Mouse (Mus musculus) embryonic facial prominence, embryonic 12.5 days (tissue): ENCODE results near the gene Psme2b. TPM values are rescaled to one million over a fixed set of nuclear protein-coding genes. Genes with fewer than 3 reads are reported as not detected.
"Not testable (repeated sequence)": the region's sequence is repeated elsewhere in the genome, so short reads cannot be mapped to it uniquely, and the experiment has no call there.

Experiments
- ATAC-seq: fragments of 200-750 bp; cut with Nextera tagmentation; 2 replicates; pipeline ENCODE4 v1.8.0; 2017; ENCODE audit not compliant: insufficient number of reproducible peaks, insufficient read depth, low FRiP score, low TSS enrichment
- H3K27ac ChIP-seq: fragments of 300-500 bp; sonication (generic); 2 replicates; pipeline ENCODE4 v1.5.1; 2016; ENCODE audit warnings: mild to moderate bottlenecking
- H3K27me3 ChIP-seq: fragments of 300-500 bp; sonication (generic); 2 replicates; pipeline ENCODE4 v1.6.1; 2016; ENCODE audit warnings: mild to moderate bottlenecking, moderate library complexity
- H3K36me3 ChIP-seq: fragments of 300-500 bp; sonication (generic); 2 replicates; pipeline ENCODE4 v1.6.1; 2016; ENCODE audit warnings: mild to moderate bottlenecking
- H3K4me1 ChIP-seq: fragments of 300-500 bp; sonication (generic); 2 replicates; pipeline ENCODE4 v1.6.1; 2016
- H3K4me2 ChIP-seq: fragments of 300-500 bp; sonication (generic); replicated peaks from 2 replicates; pipeline ENCODE4 v1.6.1; 2016; ENCODE audit warnings: mild to moderate bottlenecking, moderate library complexity
- H3K4me3 ChIP-seq: fragments of 300-500 bp; sonication (generic); 2 replicates; pipeline ENCODE4 v1.5.1; 2016; ENCODE audit warnings: mild to moderate bottlenecking
- H3K9ac ChIP-seq: fragments of 300-500 bp; sonication (generic); 2 replicates; pipeline ENCODE4 v1.6.1; 2016; ENCODE audit warnings: mild to moderate bottlenecking, moderate library complexity
- H3K9me3 ChIP-seq: fragments of 300-500 bp; sonication (generic); 2 replicates; pipeline ENCODE4 v1.6.1; 2016; ENCODE audit warnings: mild to moderate bottlenecking, moderate library complexity
- WGBS: fragments of 180-500 bp; shearing (Covaris S2); methylation state at CpG from one replicate; pipeline ENCODE4 v1.1.7; 2016; 5-methylcytosine and 5-hydroxymethylcytosine counted together
- polyA plus RNA-seq: library from polyadenylated mRNA; unstranded; fragments of >200 nt; fragmentation: Nextera tagmentation; extraction: Ambion mirVana; gene quantifications from 2 replicates; pipeline ENCODE4 v1.2.1, GENCODE M21; 2016

Psme2b gene
- polyA plus RNA-seq, 1 experiment from 2014 or later, result 2.0 TPM

DNA sequence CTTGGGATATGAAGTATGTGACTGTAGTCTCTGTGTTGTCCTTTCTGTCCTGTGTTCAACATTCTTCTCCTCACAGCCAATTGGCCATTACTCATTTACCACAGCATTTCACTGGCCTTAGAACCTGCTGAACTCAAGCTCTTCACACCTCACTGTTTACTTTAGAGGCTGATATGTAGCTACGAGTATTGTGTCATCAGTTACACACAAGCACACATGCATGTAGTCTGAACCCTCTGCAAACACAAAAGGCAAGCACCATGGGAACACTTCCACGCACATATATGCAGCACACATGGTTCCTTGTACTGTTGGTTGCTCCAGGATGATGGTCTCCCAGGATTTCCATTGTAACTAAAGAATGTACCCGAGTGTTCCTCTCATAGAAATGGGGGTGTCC lies 10.7 kb downstream of the Psme2b start:
- ATAC-seq, H3K4me1 ChIP-seq: not testable (repeated sequence)

DNA sequence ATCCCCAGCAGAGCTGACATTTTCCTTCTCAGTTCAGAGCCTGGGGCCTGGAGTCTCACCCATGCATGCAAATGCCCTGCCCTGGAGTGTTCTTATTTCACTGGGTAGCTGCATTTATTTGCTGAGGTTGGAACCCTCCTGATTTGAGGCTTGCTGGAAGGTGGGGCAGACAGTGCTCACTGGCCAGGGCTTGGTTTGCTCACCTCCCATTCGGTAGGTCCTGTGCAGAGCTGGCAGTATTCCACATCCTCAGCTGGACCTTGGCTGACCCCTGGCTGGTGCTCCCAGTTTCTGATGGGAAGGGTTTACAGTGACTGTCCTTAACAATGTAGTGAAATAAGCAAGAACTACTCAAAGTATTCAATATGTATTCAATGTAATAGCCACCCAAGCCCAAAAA lies 12.1 kb downstream of the Psme2b start:
- not testable (repeated sequence) for H3K27me3 ChIP-seq, H3K4me1 ChIP-seq, ATAC-seq, H3K36me3 ChIP-seq, H3K27ac ChIP-seq, H3K4me3 ChIP-seq, H3K9ac ChIP-seq, H3K9me3 ChIP-seq, H3K4me2 ChIP-seq
- 71% methylated on average over 1 of the region's 1 CpGs for WGBS

More for the DNA sequence above, 10.7 kb downstream of the Psme2b start:
- H3K27me3 ChIP-seq, H3K4me3 ChIP-seq, H3K36me3 ChIP-seq, H3K4me2 ChIP-seq, H3K9ac ChIP-seq, H3K9me3 ChIP-seq, H3K27ac ChIP-seq: not testable (repeated sequence)
- no CpG with 5 or more reads among the region's 3 CpGs for WGBS

DNA sequence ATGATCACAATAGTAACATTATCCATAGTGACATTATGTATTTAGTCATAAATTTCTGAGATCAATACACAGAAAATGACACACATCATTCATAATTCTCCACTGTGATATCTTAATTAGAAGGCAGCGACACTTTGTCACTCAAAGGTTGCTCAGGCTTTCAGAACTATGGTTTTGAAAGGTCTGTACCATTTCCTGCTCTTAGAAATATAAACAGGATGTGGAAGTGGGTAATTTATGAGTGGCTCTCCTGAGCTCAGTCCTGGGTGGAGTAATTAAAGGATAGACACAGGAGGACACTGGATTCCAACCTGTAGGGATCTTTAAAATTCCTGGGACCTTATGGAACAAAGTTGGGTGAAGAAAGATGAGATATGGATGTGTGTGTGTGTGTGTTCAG lies 12.6 kb downstream of the Psme2b start:
- not testable (repeated sequence) for H3K4me2 ChIP-seq, H3K9ac ChIP-seq, H3K4me3 ChIP-seq, H3K9me3 ChIP-seq, H3K36me3 ChIP-seq, ATAC-seq, H3K27me3 ChIP-seq, H3K4me1 ChIP-seq, H3K27ac ChIP-seq
- 78% methylated on average over 1 of the region's 1 CpGs for WGBS

- not testable (repeated sequence) for H3K27ac ChIP-seq, H3K9ac ChIP-seq, H3K4me3 ChIP-seq, H3K4me2 ChIP-seq, ATAC-seq, H3K27me3 ChIP-seq, H3K36me3 ChIP-seq, H3K4me1 ChIP-seq, H3K9me3 ChIP-seq
- WGBS, result 88% methylated on average over 1 of the region's 1 CpGs
These were observed 17.9 kb downstream of the Psme2b start for GRCm38 (mm10) chr11:48928068-48928467.

DNA sequence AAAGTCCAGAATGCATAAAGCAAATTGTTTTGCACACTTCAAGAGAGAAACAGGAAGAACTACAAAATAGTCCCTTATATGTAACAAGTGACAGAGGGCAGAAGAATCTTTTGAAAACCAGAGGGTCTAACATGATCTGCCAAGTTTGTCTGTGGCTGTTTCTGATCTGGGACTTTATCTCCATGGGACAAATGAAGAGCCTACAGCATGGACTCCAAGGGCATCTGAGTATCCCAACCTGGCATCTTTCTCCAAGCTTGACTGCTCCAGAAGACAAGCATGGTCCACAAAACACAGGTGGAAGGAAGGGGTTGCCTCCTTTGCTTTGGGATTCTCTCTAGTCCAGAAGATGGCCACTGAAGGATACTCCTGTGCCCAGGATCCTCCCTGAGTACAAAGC lies 19.6 kb downstream of the Psme2b start:
- H3K9ac ChIP-seq, H3K4me2 ChIP-seq, H3K27me3 ChIP-seq, H3K27ac ChIP-seq, H3K9me3 ChIP-seq, H3K4me3 ChIP-seq, ATAC-seq, H3K4me1 ChIP-seq, H3K36me3 ChIP-seq: not testable (repeated sequence)

DNA sequence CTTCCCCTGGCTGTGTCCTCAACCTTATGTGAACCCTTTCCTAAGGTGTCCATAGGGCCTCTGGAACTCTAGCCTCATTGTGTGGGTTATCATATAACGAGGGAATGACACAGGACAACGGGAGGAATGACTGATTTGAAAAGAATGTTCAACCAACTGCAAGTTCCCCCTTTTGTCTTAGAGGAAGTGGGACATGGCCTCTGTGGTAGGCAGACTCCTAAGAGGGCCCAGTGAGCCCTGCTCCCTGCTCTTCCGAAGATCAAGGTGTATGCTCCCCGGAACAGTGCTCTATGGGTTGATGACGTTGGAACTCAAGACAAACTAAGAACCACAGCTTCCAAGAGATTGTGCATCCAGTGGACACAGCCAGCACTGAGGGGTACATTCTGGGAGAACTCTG lies 22.2 kb downstream of the Psme2b start:
- not testable (repeated sequence) for H3K9ac ChIP-seq, H3K9me3 ChIP-seq, H3K4me1 ChIP-seq, H3K27me3 ChIP-seq, H3K36me3 ChIP-seq, H3K27ac ChIP-seq, ATAC-seq, H3K4me2 ChIP-seq, H3K4me3 ChIP-seq
- WGBS, result 80% methylated on average over 5 of the region's 5 CpGs

DNA sequence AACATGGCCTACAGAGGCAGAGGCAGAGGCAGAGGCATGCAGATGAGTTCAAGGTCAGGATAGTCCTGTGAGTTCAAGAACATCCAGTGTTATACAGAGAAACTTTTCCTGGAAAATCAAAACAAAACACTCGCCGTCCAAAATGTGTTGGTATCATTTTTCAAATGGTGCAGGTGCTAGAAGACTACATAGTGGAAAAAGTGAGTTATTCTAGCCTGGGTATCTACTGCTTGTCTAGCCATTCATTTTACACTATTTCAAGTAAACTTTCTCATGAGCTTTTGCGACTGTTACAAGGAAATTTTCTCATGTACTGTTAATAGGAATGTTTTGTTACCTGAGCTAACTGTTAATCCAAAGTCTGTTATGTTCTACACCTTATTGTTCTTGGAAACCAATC lies 27.6 kb downstream of the Psme2b start:
- Histone ChIP-seq H3K27me3 (no peaks in the 10 kb centered on the region), H3K9ac (no peak overlapping the region), H3K4me2 (no peak overlapping the region), H3K36me3 (no peaks in the 10 kb centered on the region), H3K9me3 (no peaks in the 10 kb centered on the region), H3K27ac (no peak overlapping the region), H3K4me3 (no peak overlapping the region), H3K4me1 (no peaks in the 10 kb centered on the region)
- 84% methylated on average over 3 of the region's 3 CpGs for WGBS
- no peak for ATAC-seq

DNA sequence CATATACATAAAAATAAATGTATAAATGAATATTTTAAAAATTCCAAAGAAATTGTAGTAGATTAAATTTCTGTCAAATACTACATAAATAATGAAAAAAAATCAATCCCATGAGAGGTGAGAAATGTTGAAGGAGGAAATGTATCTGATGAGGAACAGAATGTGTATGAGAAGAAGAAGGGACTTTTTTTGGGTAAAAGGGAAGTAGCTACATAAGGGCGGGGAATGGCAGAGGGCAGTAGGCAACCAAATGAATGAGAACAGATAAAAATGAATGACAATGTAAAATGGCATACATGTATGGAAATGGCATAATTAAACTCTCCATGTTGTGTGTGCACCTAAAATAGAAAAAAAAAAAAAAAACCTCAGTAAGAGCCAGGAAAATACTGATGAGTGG lies 32.4 kb downstream of the Psme2b start:
- H3K27me3 ChIP-seq, result no peaks in the 10 kb centered on the region
- H3K4me2 ChIP-seq, result no peak overlapping the region
- H3K9ac ChIP-seq, result no peak overlapping the region
- H3K9me3 ChIP-seq, result no peaks in the 10 kb centered on the region
- 90% methylated on average over 1 of the region's 1 CpGs for WGBS
- no peak overlapping the region for H3K4me3 ChIP-seq
- no peak for ATAC-seq
- H3K27ac ChIP-seq, result no peak overlapping the region
- no peaks in the 10 kb centered on the region for H3K36me3 ChIP-seq
- H3K4me1 ChIP-seq, result no peaks in the 10 kb centered on the region

DNA sequence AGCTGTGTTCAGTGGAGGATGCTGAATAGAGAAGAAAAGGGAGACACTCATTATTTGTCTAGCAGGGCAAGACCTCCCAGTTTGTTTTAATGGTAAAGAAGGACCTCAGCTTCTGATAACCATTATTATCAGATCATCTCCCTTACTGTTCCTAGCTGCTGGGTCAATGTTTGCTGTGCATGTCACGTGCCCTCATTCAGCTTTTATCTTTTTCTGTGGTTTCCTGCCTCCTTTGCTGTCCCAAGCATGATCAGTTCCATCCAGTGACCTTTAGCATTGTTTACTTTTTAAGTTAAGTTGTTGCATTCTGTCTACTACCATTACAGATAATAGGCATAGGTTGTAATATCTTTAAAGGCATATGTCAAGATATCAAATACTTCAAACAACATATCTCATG lies 37.5 kb downstream of the Psme2b start:
- Histone ChIP-seq H3K4me1 (no peaks in the 10 kb centered on the region), H3K4me2 (no peak overlapping the region), H3K9me3 (no peaks in the 10 kb centered on the region), H3K27ac (no peak overlapping the region), H3K36me3 (no peaks in the 10 kb centered on the region), H3K4me3 (no peak overlapping the region), H3K9ac (no peak overlapping the region), H3K27me3 (no peaks in the 10 kb centered on the region)
- no peak for ATAC-seq
- WGBS, result 59% methylated on average over 1 of the region's 1 CpGs

DNA sequence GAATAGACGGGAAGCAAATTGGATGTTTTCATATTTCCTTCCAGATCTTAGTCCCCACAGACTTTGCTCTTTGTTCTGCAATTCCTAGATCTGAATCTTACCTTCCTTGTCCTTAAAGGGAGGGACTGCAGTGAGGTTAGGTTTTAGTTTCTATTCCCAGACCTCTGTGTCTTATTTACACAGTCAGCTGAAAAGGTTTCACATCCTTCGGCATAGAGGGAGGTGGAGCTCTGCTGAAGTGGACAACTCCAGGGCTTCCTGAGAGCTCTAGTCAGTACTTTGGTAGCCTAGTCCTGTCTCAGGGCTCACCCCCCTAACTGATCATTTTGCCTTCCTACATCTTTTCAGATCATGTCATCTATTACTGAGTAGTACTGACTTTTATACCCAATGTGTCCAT lies 44.0 kb downstream of the Psme2b start, which contains the start of gene Gm5431:
TSS of gene Gm5431 (minus strand) at position 194 of the 400 bp plus-strand sequence.
- Histone ChIP-seq H3K4me2 (no peak within 1 kb of the TSS), H3K9ac (no peak within 1 kb of the TSS), H3K27ac (no peak within 1 kb of the TSS)

DNA sequence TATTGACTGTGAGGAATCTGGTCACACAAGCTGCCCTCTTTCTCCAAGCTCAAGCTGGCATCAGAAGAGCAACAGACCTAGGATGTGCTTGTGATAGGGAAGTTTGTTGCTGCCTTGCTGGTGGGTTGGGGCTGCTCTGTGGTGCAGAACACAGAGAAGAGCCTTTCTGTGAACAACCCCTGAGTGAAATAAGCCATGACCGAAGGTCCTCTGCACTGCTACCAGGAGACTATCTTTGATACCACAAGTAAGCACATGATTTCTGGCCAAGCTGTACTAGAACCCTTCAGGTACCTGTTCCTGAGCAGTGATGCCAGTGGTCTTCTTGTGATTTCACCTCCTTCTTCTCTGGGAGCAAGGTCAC lies 44.4 kb downstream of the Psme2b start:
- not testable (repeated sequence) for H3K9ac ChIP-seq, H3K36me3 ChIP-seq, H3K9me3 ChIP-seq, H3K27ac ChIP-seq, H3K4me3 ChIP-seq, H3K27me3 ChIP-seq, H3K4me1 ChIP-seq, ATAC-seq, H3K4me2 ChIP-seq
- 89% methylated on average over 1 of the region's 1 CpGs for WGBS

More for the DNA sequence above, 44.0 kb downstream of the Psme2b start, which contains the start of gene Gm5431:
- Histone ChIP-seq H3K27me3 (no peaks in the 10 kb centered on the region), H3K9me3 (no peaks in the 10 kb centered on the region), H3K4me3 (no peak within 1 kb of the TSS), H3K4me1 (no peaks in the 10 kb centered on the region), H3K36me3 (no peaks in the 10 kb centered on the region)
- WGBS, result 68% methylated on average over 2 of the region's 2 CpGs
- ATAC-seq, result no peak

- H3K9ac ChIP-seq, ATAC-seq, H3K27ac ChIP-seq, H3K36me3 ChIP-seq, H3K9me3 ChIP-seq, H3K4me2 ChIP-seq, H3K4me1 ChIP-seq, H3K27me3 ChIP-seq, H3K4me3 ChIP-seq: not testable (repeated sequence)
- 69% methylated on average over 6 of the region's 6 CpGs for WGBS
These were observed 45.1 kb downstream of the Psme2b start for GRCm38 (mm10) chr11:48900654-48901566.
